Mouse (Mus musculus) CH12.LX (cell line): ENCODE results near the gene B4galt3. TPM values are rescaled to one million over a fixed set of nuclear protein-coding genes. Genes with fewer than 3 reads are reported as not detected.
A peak's percentile ranks its signal among the peaks of the same experiment; 100 is the strongest.

Experiments used
- DNase-seq: peaks from one replicate; pipeline ENCODE4 v3.0.0-alpha.2; 2013; ENCODE audit errors: extremely low read depth
- H3K27ac ChIP-seq: 2 replicates; pipeline ENCODE4 v1.5.1; 2012; ENCODE audit warnings: low read depth, mild to moderate bottlenecking, control low read depth, moderate library complexity; ENCODE audit not compliant: insufficient read depth
- H3K27me3 ChIP-seq: replicated peaks from 2 replicates; pipeline ENCODE3; 2012; ENCODE audit warnings: inconsistent platforms
- H3K36me3 ChIP-seq, 2 experiments: replicated peaks in 1 of 2; 2 replicates each; pipeline versions ENCODE3 to v1.6.1; 2012; ENCODE audit warnings: inconsistent platforms in 1 of 2, low read length in 1 of 2, mild to moderate bottlenecking in 1 of 2, mixed read lengths in 1 of 2, moderate library complexity in 1 of 2; ENCODE audit not compliant: control insufficient read depth in 1 of 2, insufficient read depth in 1 of 2
- H3K4me1 ChIP-seq, 2 experiments: 2 replicates each; pipeline ENCODE4 v1.6.1; 2012; ENCODE audit warnings: inconsistent platforms in 1 of 2, moderate library complexity in 1 of 2; ENCODE audit not compliant: insufficient read depth in 2 of 2, control insufficient read depth in 1 of 2
- H3K4me2 ChIP-seq: 2 replicates; pipeline ENCODE4 v1.6.1; 2012; ENCODE audit warnings: low read depth, mild to moderate bottlenecking, control low read depth; ENCODE audit not compliant: poor library complexity, insufficient read depth, severe bottlenecking
- H3K4me3 ChIP-seq, 3 experiments: fragments of 150-350 bp in 1 of 3; sonication (generic) in 1 of 3; replicated peaks in 1 of 3; 2 replicates each; pipeline versions ENCODE3 to v1.5.1; 2011 to 2012; ENCODE audit warnings: low read depth in 2 of 3, low read length in 2 of 3, mild to moderate bottlenecking in 2 of 3, moderate library complexity in 2 of 3, control low read depth in 1 of 3, improper control_type of control experiment in 1 of 3, inconsistent platforms in 1 of 3, mixed read lengths in 1 of 3; ENCODE audit not compliant: poor library complexity in 1 of 3
- H3K79me2 ChIP-seq: replicated peaks from 2 replicates; pipeline ENCODE4 v1.6.1; 2012; ENCODE audit warnings: mild to moderate bottlenecking, moderate library complexity; ENCODE audit not compliant: control insufficient read depth, poor library complexity, insufficient read depth, severe bottlenecking; ENCODE audit errors: extremely low read depth
- H3K9ac ChIP-seq: 2 replicates; pipeline ENCODE4 v1.6.1; 2012; ENCODE audit warnings: low read depth, mild to moderate bottlenecking, control low read depth, moderate library complexity; ENCODE audit not compliant: insufficient read depth
- H3K9me3 ChIP-seq: replicated peaks from 2 replicates; pipeline ENCODE3; 2012; ENCODE audit warnings: low read length, inconsistent platforms, mixed read lengths
- BHLHE40 ChIP-seq: IDR thresholded peaks from 2 replicates; pipeline ENCODE4 v1.6.1; 2011; ENCODE audit warnings: mild to moderate bottlenecking, low read depth, low read length, improper control_type of control experiment
- ELF1 ChIP-seq: IDR thresholded peaks from 2 replicates; pipeline ENCODE4 v1.6.1; 2014; ENCODE audit warnings: low read depth, mild to moderate bottlenecking, inconsistent platforms, low read length, improper control_type of control experiment
- EP300 ChIP-seq: IDR thresholded peaks from 2 replicates; pipeline ENCODE4 v1.6.1; 2011; ENCODE audit warnings: low read length, improper control_type of control experiment
- GABPA ChIP-seq: IDR thresholded peaks from 2 replicates; pipeline ENCODE4 v1.6.1; 2012; ENCODE audit warnings: low read depth, low read length, improper control_type of control experiment, inconsistent platforms; ENCODE audit not compliant: insufficient replicate concordance
- MEF2A ChIP-seq: IDR thresholded peaks from 2 replicates; pipeline ENCODE4 v1.6.1; 2014; ENCODE audit warnings: low read depth, mild to moderate bottlenecking, inconsistent platforms, low read length, improper control_type of control experiment, borderline replicate concordance
- MXI1 ChIP-seq: IDR thresholded peaks from 2 replicates; pipeline ENCODE4 v1.6.1; 2011; ENCODE audit warnings: mild to moderate bottlenecking, low read depth, low read length, improper control_type of control experiment
- MYC ChIP-seq: IDR thresholded peaks from 2 replicates; pipeline ENCODE4 v1.6.1; 2011; ENCODE audit warnings: low read depth, mild to moderate bottlenecking, improper control_type of control experiment, low read length
- RAD21 ChIP-seq: IDR thresholded peaks from 2 replicates; pipeline ENCODE4 v1.6.1; 2011; ENCODE audit warnings: low read depth, mild to moderate bottlenecking, low read length, improper control_type of control experiment, moderate library complexity
- RCOR1 ChIP-seq: conservative IDR thresholded peaks from 2 replicates; pipeline ENCODE4 v1.6.1; 2012; ENCODE audit warnings: low read depth, mild to moderate bottlenecking, inconsistent platforms, low read length, improper control_type of control experiment
- SIN3A ChIP-seq: IDR thresholded peaks from 2 replicates; pipeline ENCODE4 v1.6.1; 2012; ENCODE audit warnings: low read length, improper control_type of control experiment, inconsistent platforms
- TBP ChIP-seq: conservative IDR thresholded peaks from 2 replicates; pipeline ENCODE4 v1.6.1; 2011; ENCODE audit warnings: low read depth, low read length, improper control_type of control experiment
- TCF12 ChIP-seq: IDR thresholded peaks from 2 replicates; pipeline ENCODE4 v1.6.1; 2014; ENCODE audit warnings: low read depth, mild to moderate bottlenecking, inconsistent platforms, low read length, improper control_type of control experiment
- UBTF ChIP-seq: IDR thresholded peaks from 2 replicates; pipeline ENCODE4 v1.6.1; 2012; ENCODE audit warnings: low read depth, mild to moderate bottlenecking, inconsistent platforms, low read length, improper control_type of control experiment, moderate library complexity
- USF1 ChIP-seq: IDR thresholded peaks from 2 replicates; pipeline ENCODE4 v1.6.1; 2014; ENCODE audit warnings: low read depth, mild to moderate bottlenecking, inconsistent platforms, low read length, improper control_type of control experiment
- ZKSCAN1 ChIP-seq: IDR thresholded peaks from 2 replicates; pipeline ENCODE4 v1.6.1; 2012; ENCODE audit warnings: low read depth, inconsistent platforms, low read length, improper control_type of control experiment, borderline replicate concordance
- ZMIZ1 ChIP-seq: IDR thresholded peaks from 2 replicates; pipeline ENCODE4 v1.6.1; 2012; ENCODE audit warnings: low read depth, mild to moderate bottlenecking, inconsistent platforms, low read length, improper control_type of control experiment
- ZNF384 ChIP-seq: IDR thresholded peaks from 2 replicates; pipeline ENCODE4 v1.6.1; 2012; ENCODE audit warnings: low read depth, low read length, improper control_type of control experiment, inconsistent platforms
- dilution Hi-C: fragments of 300-500 bp; cut with MboI; formaldehyde crosslinking; loops from 2 replicates; pipeline ENCODE4 v1.14.3; 2020; ENCODE audit warnings: low sequenced_read_pairs; ENCODE audit not compliant: extremely low pct_unique_long_range_greater_than_20kb, extremely low pct_ligation_motif_present
- in situ Hi-C: fragments of 300-500 bp; cut with MboI; formaldehyde crosslinking; loops from 3 replicates; pipeline ENCODE4 v1.14.3; 2019; ENCODE audit warnings: low sequenced_read_pairs, low pct_ligation_motif_present, low pct_unique_long_range_greater_than_20kb, mixed read lengths
- polyA plus RNA-seq: library from polyadenylated mRNA; unstranded; fragments of >175 nt; gene quantifications from 2 replicates; pipeline ENCODE4 v1.2.1, GENCODE M21; 2012; ENCODE audit warnings: low read depth; ENCODE audit not compliant: insufficient read length
- total RNA-seq, 2 experiments: library from RNA; depleted of rRNA; stranded (reverse); fragments of 300-350 nt in 1 of 2; fragments of >200 nt in 1 of 2; gene quantifications; 2 replicates each; pipeline ENCODE4 v1.2.3; 2012 to 2014

B4galt3 gene
- total and polyA plus RNA-seq, 3 experiments: 19.3 to 27.8 (median 23.1) TPM

- H3K4me2 ChIP-seq: no peak overlapping the region
- TF ChIP-seq UBTF: no peak
- TF ChIP-seq ZMIZ1: no peak
- no peak for TF ChIP-seq USF1
- TF ChIP-seq TBP: no peak
- no peak for TF ChIP-seq MEF2A
- no peaks in the 10 kb centered on the region for H3K36me3 ChIP-seq
- dilution Hi-C loops (no loop called here), in situ Hi-C loops (no loop called here)
- no peaks in the 10 kb centered on the region for H3K9me3 ChIP-seq
- H3K79me2 ChIP-seq: no peaks in the 10 kb centered on the region
- no peak overlapping the region for H3K4me3 ChIP-seq
- H3K27me3 ChIP-seq: peaks cover 43% of the 10 kb centered on the region
- no peak for DNase-seq
- H3K9ac ChIP-seq: no peak overlapping the region
- no peak overlapping the region for H3K27ac ChIP-seq
- 0 out of 4 replicates have a peak, but pooled peaks cover 0 to 5% of the 10 kb centered on the region in 2 experiments for H3K4me1 ChIP-seq
Measured at GRCm38 (mm10) chr1:171260316-171260715, 9.8 kb upstream of the B4galt3 start.

- DNase-seq: no peak
- H3K79me2 ChIP-seq: no peaks in the 10 kb centered on the region
- no peak for TF ChIP-seq UBTF
- TF ChIP-seq MEF2A: no peak
- no peak for TF ChIP-seq TCF12
- TF ChIP-seq USF1: no peak
- no peak for TF ChIP-seq BHLHE40
- no peak for TF ChIP-seq GABPA
- no peak for TF ChIP-seq MXI1
- TF ChIP-seq ELF1: no peak
- TF ChIP-seq MYC: no peak
- no peak for TF ChIP-seq RAD21
- TF ChIP-seq ZNF384: no peak
- no peak for TF ChIP-seq SIN3A
- TF ChIP-seq RCOR1: no peak
- no peak for TF ChIP-seq ZKSCAN1
- no peak for TF ChIP-seq ZMIZ1
- no peak for TF ChIP-seq EP300
- TF ChIP-seq, all 38 proteins: peak for 0
- dilution Hi-C loops: no loop called here
- Histone ChIP-seq H3K4me2 (peak overlapping the region; percentile 55), H3K9ac (no peak overlapping the region), H3K27me3 (peaks cover 43% of the 10 kb centered on the region), H3K9me3 (no peaks in the 10 kb centered on the region), H3K36me3 (no peaks in the 10 kb centered on the region), H3K27ac (no peak overlapping the region), H3K4me3 (no peak overlapping the region), H3K4me1 (0 out of 4 replicates have a peak, but pooled peaks cover 0 to 5% of the 10 kb centered on the region in 2 experiments)
- in situ Hi-C loops: no loop called here
Measured at GRCm38 (mm10) chr1:171262594-171263130, 7.5 kb upstream of the B4galt3 start.
